Mouse (Mus musculus) testis, adult 2 months (tissue): ENCODE results near the gene Heatr6. TPM values are rescaled to one million over a fixed set of nuclear protein-coding genes. Genes with fewer than 3 reads are reported as not detected.
A peak's percentile ranks its signal among the peaks of the same experiment; 100 is the strongest.

ENCODE experiments used
- H3K27ac ChIP-seq: fragments of 200-500 bp; 2 replicates; pipeline ENCODE4 v1.5.1; 2012; ENCODE audit warnings: low read depth, low read length; ENCODE audit not compliant: control insufficient read depth, insufficient read depth
- H3K27me3 ChIP-seq: fragments of 200-500 bp; 2 replicates; pipeline ENCODE4 v1.6.1; 2012; ENCODE audit warnings: mild to moderate bottlenecking, low read length, moderate library complexity; ENCODE audit not compliant: control insufficient read depth, insufficient read depth
- H3K36me3 ChIP-seq: fragments of 200-500 bp; 2 replicates; pipeline ENCODE4 v1.6.1; 2012; ENCODE audit warnings: mild to moderate bottlenecking, low read length; ENCODE audit not compliant: control insufficient read depth, insufficient read depth
- H3K4me1 ChIP-seq: fragments of 200-500 bp; 2 replicates; pipeline ENCODE4 v1.6.1; 2012; ENCODE audit warnings: low read length; ENCODE audit not compliant: control insufficient read depth, insufficient read depth
- H3K4me3 ChIP-seq: fragments of 200-500 bp; 2 replicates; pipeline ENCODE4 v1.5.1; 2012; ENCODE audit warnings: low read depth, mild to moderate bottlenecking, low read length, moderate library complexity, mixed read lengths; ENCODE audit not compliant: control insufficient read depth
- CTCF ChIP-seq: fragments of 200-500 bp; IDR thresholded peaks from 2 replicates; pipeline ENCODE4 v1.5.1; 2012; ENCODE audit warnings: low read depth, mild to moderate bottlenecking, inconsistent platforms, low read length, moderate library complexity; ENCODE audit not compliant: control insufficient read depth, insufficient read depth, insufficient replicate concordance
- POLR2A ChIP-seq: fragments of 200-500 bp; IDR thresholded peaks from 2 replicates; pipeline ENCODE4 v1.6.1; 2012; ENCODE audit warnings: low read depth, mild to moderate bottlenecking, inconsistent platforms, low read length, moderate library complexity; ENCODE audit not compliant: control insufficient read depth
- polyA plus RNA-seq: library from polyadenylated mRNA; depleted of rRNA; stranded (reverse); fragments of >200 nt; gene quantifications from 2 replicates; pipeline ENCODE4 v1.2.3, GENCODE M21; 2012

Heatr6 gene
- polyA plus RNA-seq, 1 experiment: 6.1 TPM

DNA sequence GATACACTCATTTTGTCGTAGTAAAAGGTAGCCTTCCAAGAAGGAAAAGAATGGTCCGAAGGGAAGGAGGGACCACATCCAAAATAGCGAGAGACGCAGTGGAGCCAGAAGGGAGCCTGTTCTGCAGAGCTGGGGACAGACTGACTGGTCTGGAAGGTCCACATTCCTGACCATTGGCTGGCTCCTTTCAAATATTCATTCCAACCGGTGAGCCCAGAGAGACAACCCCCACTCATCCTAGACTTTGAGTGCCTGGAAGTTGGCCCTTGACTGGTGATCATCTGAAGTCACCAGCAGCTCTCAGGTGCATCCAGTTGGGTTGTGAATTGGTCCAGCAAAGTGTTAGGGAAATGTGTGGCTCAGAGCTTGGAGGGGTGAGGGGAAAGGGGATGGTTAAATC is 61.7 kb downstream of the Heatr6 start:
- Histone ChIP-seq H3K4me3 (no peak overlapping the region), H3K27me3 (no peaks in the 10 kb centered on the region), H3K27ac (no peak overlapping the region), H3K36me3 (no peaks in the 10 kb centered on the region), H3K4me1 (no peaks in the 10 kb centered on the region)
- TF ChIP-seq POLR2A: no peak
- no peak for TF ChIP-seq CTCF

- Histone ChIP-seq H3K27ac (no peak overlapping the region), H3K4me3 (no peak overlapping the region), H3K4me1 (no peaks in the 10 kb centered on the region), H3K27me3 (no peaks in the 10 kb centered on the region), H3K36me3 (no peaks in the 10 kb centered on the region)
- TF ChIP-seq POLR2A (no peak), CTCF (peak; percentile 62; the same call in 1 of the 2 replicates)
Observed at GRCm38 (mm10) chr11:83815628-83816027, 62.1 kb downstream of the Heatr6 start.

- Histone ChIP-seq H3K4me3 (no peak overlapping the region), H3K4me1 (no peaks in the 10 kb centered on the region), H3K27ac (no peak overlapping the region), H3K36me3 (no peaks in the 10 kb centered on the region), H3K27me3 (no peaks in the 10 kb centered on the region)
- no peak for TF ChIP-seq POLR2A
- TF ChIP-seq CTCF: no peak
Observed at GRCm38 (mm10) chr11:83817048-83817447, 63.6 kb downstream of the Heatr6 start.

- no peak overlapping the region for H3K4me3 ChIP-seq
- TF ChIP-seq CTCF (no peak), POLR2A (no peak)
- no peaks in the 10 kb centered on the region for H3K27me3 ChIP-seq
- no peaks in the 10 kb centered on the region for H3K4me1 ChIP-seq
- no peak overlapping the region for H3K27ac ChIP-seq
- H3K36me3 ChIP-seq: no peaks in the 10 kb centered on the region
Observed at GRCm38 (mm10) chr11:83817994-83818393, 64.5 kb downstream of the Heatr6 start.

DNA sequence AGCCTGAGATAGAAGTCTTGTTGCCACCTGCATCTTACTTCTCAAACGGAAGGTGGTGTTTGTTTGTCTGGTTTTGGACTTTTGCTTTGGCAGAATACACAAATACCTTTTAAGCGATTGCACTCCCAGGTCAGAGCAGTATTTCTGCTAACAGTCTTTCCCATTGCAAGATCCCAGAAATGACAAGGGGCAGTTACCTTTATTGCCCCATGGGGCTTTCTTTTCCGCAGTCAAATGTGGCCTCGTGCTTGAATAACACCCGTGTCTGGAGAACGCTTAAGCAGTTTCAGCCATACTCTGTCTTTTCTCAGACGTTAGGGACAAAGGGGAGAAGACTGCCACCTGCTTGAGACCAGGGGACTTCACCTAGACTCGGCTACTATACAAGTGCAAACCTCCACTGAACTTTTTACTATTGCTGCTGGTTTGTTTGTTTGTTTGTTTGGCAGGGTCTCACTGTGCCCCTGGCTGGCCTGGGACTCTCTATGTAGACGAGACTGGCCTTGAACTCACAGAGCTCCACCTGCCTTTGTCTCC is 65.2 kb downstream of the Heatr6 start:
- Histone ChIP-seq H3K27me3 (no peaks in the 10 kb centered on the region), H3K27ac (no peak overlapping the region), H3K4me3 (no peak overlapping the region), H3K36me3 (no peaks in the 10 kb centered on the region), H3K4me1 (no peaks in the 10 kb centered on the region)
- no peak for TF ChIP-seq POLR2A
- no peak for TF ChIP-seq CTCF

GRCm38 (mm10) chr11:83819806-83820483 is 66.4 kb downstream of the Heatr6 start:
- Histone ChIP-seq H3K4me1 (no peaks in the 10 kb centered on the region), H3K4me3 (no peak overlapping the region), H3K27ac (no peak overlapping the region), H3K27me3 (no peaks in the 10 kb centered on the region), H3K36me3 (no peaks in the 10 kb centered on the region)
- TF ChIP-seq POLR2A (no peak), CTCF (no peak)

- Histone ChIP-seq H3K27ac (no peak overlapping the region), H3K27me3 (no peaks in the 10 kb centered on the region), H3K4me1 (peaks cover 2% of the 10 kb centered on the region), H3K4me3 (no peak overlapping the region), H3K36me3 (no peaks in the 10 kb centered on the region)
- TF ChIP-seq CTCF (no peak), POLR2A (no peak)
Observed at GRCm38 (mm10) chr11:83826142-83826541, 72.6 kb downstream of the Heatr6 start.
